Mouse (Mus musculus): Measurements from ENCODE around the gene Ntng1.

DNA sequence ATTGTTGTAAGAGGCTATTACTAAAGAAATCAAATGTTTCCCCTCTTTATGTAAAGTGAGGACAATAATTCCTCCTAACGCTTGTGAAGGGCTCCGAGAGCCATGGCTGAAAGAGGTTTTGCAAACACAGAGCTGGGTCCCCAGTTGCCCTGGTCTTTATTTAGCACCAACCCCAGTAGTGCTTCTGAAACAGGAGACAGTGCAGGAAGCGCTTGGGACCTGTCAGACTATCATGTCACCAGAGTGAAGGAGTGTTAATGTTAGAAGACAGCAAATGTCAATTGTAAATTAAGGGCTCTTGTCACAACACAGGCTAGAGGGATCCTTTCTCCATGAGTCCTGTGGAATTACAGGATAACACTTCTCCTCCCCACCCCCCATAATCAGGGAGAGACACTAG is 376.9 kb downstream of the Ntng1 start:
- TF ChIP-seq CTCF (IDR thresholded peaks at IDR 0.05; ENCODE audit: control insufficient read depth, insufficient read depth, insufficient replicate concordance, low read depth, low read length), result no peak
- no peak for TF ChIP-seq POLR2A (IDR thresholded peaks at IDR 0.05; ENCODE audit: control insufficient read depth, low read depth, low read length)

Measured in testis, adult 2 months (tissue).